Mouse (Mus musculus): ENCODE data around the gene St6galnac3. TPM values are rescaled to one million over a fixed set of nuclear protein-coding genes. Genes with fewer than 3 reads are reported as not detected.

Gene St6galnac3
- polyA plus RNA-seq, 1 experiment = not detected

GRCm38 (mm10) chr3:153308379-153308778 is 416.6 kb downstream of the St6galnac3 start:
- H3K27ac ChIP-seq (ENCODE audit: insufficient read depth, low read depth, low read length) = no peak overlapping the region
- TF ChIP-seq POLR2A (IDR thresholded peaks at IDR 0.05; ENCODE audit: borderline replicate concordance, low read depth, low read length) (no peak), CTCF (IDR thresholded peaks at IDR 0.05; ENCODE audit: low read depth, low read length) (no peak)
- H3K4me1 ChIP-seq (ENCODE audit: control insufficient read depth, insufficient read depth, low read length) = no peaks in the 10 kb centered on the region
- no peak overlapping the region for H3K4me3 ChIP-seq (ENCODE audit: insufficient read depth, low read length)

- H3K27ac ChIP-seq (ENCODE audit: insufficient read depth, low read depth, low read length) = no peak overlapping the region
- no peaks in the 10 kb centered on the region for H3K4me1 ChIP-seq (ENCODE audit: control insufficient read depth, insufficient read depth, low read length)
- TF ChIP-seq POLR2A (IDR thresholded peaks at IDR 0.05; ENCODE audit: borderline replicate concordance, low read depth, low read length) (no peak), CTCF (IDR thresholded peaks at IDR 0.05; ENCODE audit: low read depth, low read length) (no peak)
- H3K4me3 ChIP-seq (ENCODE audit: insufficient read depth, low read length) = no peak overlapping the region
These were observed 419.8 kb downstream of the St6galnac3 start for GRCm38 (mm10) chr3:153305153-153305552.

- Histone ChIP-seq H3K4me3 (ENCODE audit: insufficient read depth, low read length) (no peak overlapping the region), H3K4me1 (ENCODE audit: control insufficient read depth, insufficient read depth, low read length) (no peaks in the 10 kb centered on the region), H3K27ac (ENCODE audit: insufficient read depth, low read depth, low read length) (no peak overlapping the region)
- TF ChIP-seq CTCF (IDR thresholded peaks at IDR 0.05; ENCODE audit: low read depth, low read length) = no peak
- no peak for TF ChIP-seq POLR2A (IDR thresholded peaks at IDR 0.05; ENCODE audit: borderline replicate concordance, low read depth, low read length)
These were observed 422.6 kb downstream of the St6galnac3 start for GRCm38 (mm10) chr3:153302376-153302775.

- H3K4me3 ChIP-seq (ENCODE audit: insufficient read depth, low read length) = no peak overlapping the region
- TF ChIP-seq POLR2A (IDR thresholded peaks at IDR 0.05; ENCODE audit: borderline replicate concordance, low read depth, low read length) (no peak), CTCF (IDR thresholded peaks at IDR 0.05; ENCODE audit: low read depth, low read length) (no peak)
- no peak overlapping the region for H3K27ac ChIP-seq (ENCODE audit: insufficient read depth, low read depth, low read length)
- H3K4me1 ChIP-seq (ENCODE audit: control insufficient read depth, insufficient read depth, low read length) = no peaks in the 10 kb centered on the region
These were observed 428.5 kb downstream of the St6galnac3 start for GRCm38 (mm10) chr3:153296375-153297068.

GRCm38 (mm10) chr3:153292853-153293252 is 432.1 kb downstream of the St6galnac3 start:
- no peak overlapping the region for H3K4me3 ChIP-seq (ENCODE audit: insufficient read depth, low read length)

GRCm38 (mm10) chr3:153292363-153292762 is 432.6 kb downstream of the St6galnac3 start:
- H3K27ac ChIP-seq (ENCODE audit: insufficient read depth, low read depth, low read length) = no peak overlapping the region
- H3K4me3 ChIP-seq (ENCODE audit: insufficient read depth, low read length) = no peak overlapping the region
- H3K4me1 ChIP-seq (ENCODE audit: control insufficient read depth, insufficient read depth, low read length) = no peaks in the 10 kb centered on the region
- TF ChIP-seq POLR2A (IDR thresholded peaks at IDR 0.05; ENCODE audit: borderline replicate concordance, low read depth, low read length) (no peak), CTCF (IDR thresholded peaks at IDR 0.05; ENCODE audit: low read depth, low read length) (no peak)

More at GRCm38 (mm10) chr3:153292853-153293252, 432.1 kb downstream of the St6galnac3 start:
- Histone ChIP-seq H3K27ac (ENCODE audit: insufficient read depth, low read depth, low read length) (no peak overlapping the region), H3K4me1 (ENCODE audit: control insufficient read depth, insufficient read depth, low read length) (no peaks in the 10 kb centered on the region)
- no peak for TF ChIP-seq CTCF (IDR thresholded peaks at IDR 0.05; ENCODE audit: low read depth, low read length)
- TF ChIP-seq POLR2A (IDR thresholded peaks at IDR 0.05; ENCODE audit: borderline replicate concordance, low read depth, low read length) = no peak

- Histone ChIP-seq H3K4me1 (ENCODE audit: control insufficient read depth, insufficient read depth, low read length) (no peaks in the 10 kb centered on the region), H3K27ac (ENCODE audit: insufficient read depth, low read depth, low read length) (no peak overlapping the region), H3K4me3 (ENCODE audit: insufficient read depth, low read length) (no peak overlapping the region)
- TF ChIP-seq POLR2A (IDR thresholded peaks at IDR 0.05; ENCODE audit: borderline replicate concordance, low read depth, low read length) (no peak), CTCF (IDR thresholded peaks at IDR 0.05; ENCODE audit: low read depth, low read length) (no peak)
These were observed 433.4 kb downstream of the St6galnac3 start for GRCm38 (mm10) chr3:153291406-153292045.

- Histone ChIP-seq H3K4me3 (ENCODE audit: insufficient read depth, low read length) (no peak overlapping the region), H3K4me1 (ENCODE audit: control insufficient read depth, insufficient read depth, low read length) (no peaks in the 10 kb centered on the region), H3K27ac (ENCODE audit: insufficient read depth, low read depth, low read length) (no peak overlapping the region)
- TF ChIP-seq POLR2A (IDR thresholded peaks at IDR 0.05; ENCODE audit: borderline replicate concordance, low read depth, low read length) (no peak), CTCF (IDR thresholded peaks at IDR 0.05; ENCODE audit: low read depth, low read length) (no peak)
These were observed 435.0 kb downstream of the St6galnac3 start for GRCm38 (mm10) chr3:153289971-153290370.

- no peak overlapping the region for H3K27ac ChIP-seq (ENCODE audit: insufficient read depth, low read depth, low read length)
- H3K4me1 ChIP-seq (ENCODE audit: control insufficient read depth, insufficient read depth, low read length) = no peaks in the 10 kb centered on the region
- H3K4me3 ChIP-seq (ENCODE audit: insufficient read depth, low read length) = no peak overlapping the region
- TF ChIP-seq CTCF (IDR thresholded peaks at IDR 0.05; ENCODE audit: low read depth, low read length) (no peak), POLR2A (IDR thresholded peaks at IDR 0.05; ENCODE audit: borderline replicate concordance, low read depth, low read length) (no peak)
These were observed 437.4 kb downstream of the St6galnac3 start for GRCm38 (mm10) chr3:153287564-153287963.

- H3K4me1 ChIP-seq (ENCODE audit: control insufficient read depth, insufficient read depth, low read length) = no peaks in the 10 kb centered on the region
- H3K27ac ChIP-seq (ENCODE audit: insufficient read depth, low read depth, low read length) = no peak overlapping the region
- H3K4me3 ChIP-seq (ENCODE audit: insufficient read depth, low read length) = no peak overlapping the region
- TF ChIP-seq CTCF (IDR thresholded peaks at IDR 0.05; ENCODE audit: low read depth, low read length) = no peak
- TF ChIP-seq POLR2A (IDR thresholded peaks at IDR 0.05; ENCODE audit: borderline replicate concordance, low read depth, low read length) = no peak
These were observed 437.9 kb downstream of the St6galnac3 start for GRCm38 (mm10) chr3:153287081-153287480.
